Mouse (Mus musculus) lung, postnatal 0 days (tissue): Measurements from ENCODE around the gene 3425401B19Rik.

Experiments
- CTCF ChIP-seq: IDR thresholded peaks from 2 replicates; pipeline ENCODE4 v1.5.1; 2016; ENCODE audit warnings: antibody characterized with exemption, mild to moderate bottlenecking
- EP300 ChIP-seq: IDR thresholded peaks from 2 replicates; pipeline ENCODE4 v1.6.1; 2016; ENCODE audit warnings: antibody characterized with exemption, mild to moderate bottlenecking, control low read depth

DNA sequence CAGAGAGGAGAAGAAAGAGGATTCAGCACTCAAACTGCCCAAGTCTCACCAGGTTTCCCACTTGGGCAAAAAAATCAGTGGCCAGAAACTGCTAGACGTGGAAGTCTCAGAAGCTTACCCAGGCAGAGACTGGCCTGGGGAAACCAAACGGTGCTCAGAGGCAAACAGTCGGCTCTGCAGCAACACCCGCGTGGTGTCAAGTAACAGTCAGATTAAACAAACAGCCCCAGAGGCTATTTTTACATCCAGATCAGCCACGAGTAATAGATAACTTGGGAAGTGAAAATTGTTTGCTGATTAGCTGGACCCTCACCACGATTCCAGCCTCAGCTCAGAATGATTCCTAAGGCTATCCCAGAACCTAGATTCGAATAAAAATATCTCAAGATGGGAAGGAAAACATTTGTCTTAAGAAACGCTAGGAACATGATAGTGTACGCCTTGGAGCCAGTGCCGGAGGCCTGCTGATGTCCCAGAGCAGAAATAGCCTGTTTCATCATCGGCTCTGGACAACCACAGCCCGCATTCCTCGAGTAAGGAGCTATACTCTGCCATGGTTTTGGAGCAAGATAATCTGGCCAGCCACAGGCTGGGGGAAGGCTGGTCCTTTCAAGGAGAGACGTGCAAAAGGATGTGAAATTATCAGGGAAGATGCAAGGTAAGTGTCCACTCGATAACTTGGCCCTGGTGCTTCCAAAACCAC, at the start of gene 3425401B19Rik:
- TF ChIP-seq CTCF (no peak), EP300 (no peak)
